In the genomic region with DNA sequence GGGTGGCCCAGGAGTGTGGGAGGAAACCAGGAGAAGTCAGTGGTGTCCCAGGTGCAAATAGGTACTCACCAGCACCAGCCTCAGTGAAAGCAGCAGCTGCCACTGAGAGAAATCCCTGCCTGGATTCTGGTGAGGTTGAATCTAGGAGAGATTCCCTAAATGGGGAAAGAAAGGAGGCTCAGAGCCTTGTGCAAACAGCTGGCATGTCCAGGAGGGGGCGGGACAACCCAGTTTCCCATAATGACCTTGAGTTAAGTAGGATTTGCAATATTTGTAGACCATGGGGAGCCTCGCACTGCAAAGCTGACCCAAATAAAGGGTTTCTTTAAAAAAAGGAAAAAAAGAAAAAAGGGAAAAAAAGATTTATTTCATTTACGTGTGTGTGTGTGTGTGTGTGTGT, we compare ENCODE assay signal across 8 mouse cellular contexts. TPM values are rescaled to one million over a fixed set of nuclear protein-coding genes. Genes with fewer than 3 reads are reported as not detected.
A peak's percentile ranks its signal among the peaks of the same experiment; 100 is the strongest.
DNase-seq lines count a peak whose midpoint lies in the region; ATAC-seq and TF ChIP-seq lines count a peak whose summit lies in the region.

No protein-coding gene starts in this region.

- no peak for TF ChIP-seq POLR2A in liver, adult 2 months (IDR thresholded peaks at IDR 0.05; ENCODE audit: extremely low read depth, insufficient read depth, low read length)

- TF ChIP-seq CTCF in liver, adult 2 months (IDR thresholded peaks at IDR 0.05; ENCODE audit: low read depth, low read length), result peak; percentile 55

- 0 out of 2 replicates have a peak, but pooled peaks cover 3% of the 10 kb centered on the region for H3K36me3 ChIP-seq in hindbrain, embryonic 16.5 days (ENCODE audit: control insufficient read depth, insufficient read depth, low read length)
- peaks cover 28% of the 10 kb centered on the region for H3K36me3 ChIP-seq in liver, adult 2 months (ENCODE audit: control insufficient read depth, insufficient read depth, low read length)
- H3K36me3 ChIP-seq in neural tube, embryonic 15.5 days, result no peaks in the 10 kb centered on the region

- H3K4me1 ChIP-seq in brown adipose tissue, adult 24 weeks (ENCODE audit: control insufficient read depth, insufficient read depth, insufficient read length, low read length), result peaks cover 39% of the 10 kb centered on the region
- peaks cover 22% of the 10 kb centered on the region for H3K4me1 ChIP-seq in hindbrain, embryonic 16.5 days (ENCODE audit: control insufficient read depth, insufficient read depth, low read depth, low read length)
- H3K4me1 ChIP-seq in liver, adult 2 months (ENCODE audit: control insufficient read depth, insufficient read depth, low read length), result peaks cover 56% of the 10 kb centered on the region
- H3K4me1 ChIP-seq in neural tube, embryonic 15.5 days, result peaks cover 44% of the 10 kb centered on the region

- no peak overlapping the region for H3K9ac ChIP-seq in hindbrain, embryonic 16.5 days (ENCODE audit: low read depth, low read length)
- H3K9ac ChIP-seq in liver, adult 2 months (ENCODE audit: low read depth, low read length), result peak overlapping the region; percentile 97
- no peak overlapping the region for H3K9ac ChIP-seq in neural tube, embryonic 15.5 days (replicated peaks)

- DNase-seq in left cerebral cortex, postnatal 4 days, result peak; percentile 42
- DNase-seq in left cerebral cortex, adult 8-10 months (ENCODE audit: low spot score in 2 of 2), result no peak
- peak; percentile 87 for DNase-seq in liver, adult 2 months (ENCODE audit: extremely low read depth, low read depth, low spot score)
- no peak for DNase-seq in frontal cortex, postnatal 36 days (ENCODE audit: low spot score in 2 of 2)

- H3K79me2 ChIP-seq in liver, adult 2 months (ENCODE audit: control insufficient read depth, insufficient read depth, low read length), result peaks cover 69% of the 10 kb centered on the region

- no peaks in the 10 kb centered on the region for H3K9me3 ChIP-seq in hindbrain, embryonic 16.5 days (ENCODE audit: control insufficient read depth, low read length)
- H3K9me3 ChIP-seq in neural tube, embryonic 15.5 days (replicated peaks), result no peaks in the 10 kb centered on the region

- peaks cover 14% of the 10 kb centered on the region for H3K27me3 ChIP-seq in hindbrain, embryonic 16.5 days (replicated peaks; ENCODE audit: control insufficient read depth, insufficient read depth, low read length)
- H3K27me3 ChIP-seq in liver, adult 2 months (ENCODE audit: control insufficient read depth, insufficient read depth, low read length), result no peaks in the 10 kb centered on the region
- peaks cover 9% of the 10 kb centered on the region; the same call in 1 of the 2 replicates for H3K27me3 ChIP-seq in neural tube, embryonic 15.5 days (replicated peaks)

- no peak for ATAC-seq in hindbrain, embryonic 16.5 days
- ATAC-seq in neural tube, embryonic 15.5 days (ENCODE audit: low FRiP score), result no peak
- no peak for ATAC-seq in megakaryocyte progenitor cell, adult 5-6 weeks (replicated peaks; ENCODE audit: poor library complexity)

- peak overlapping the region; percentile 37 for H3K4me2 ChIP-seq in hindbrain, embryonic 16.5 days (ENCODE audit: low read length)
- peak overlapping the region; percentile 98 for H3K4me2 ChIP-seq in neural tube, embryonic 15.5 days

- peak overlapping the region; percentile 98 for H3K27ac ChIP-seq in brown adipose tissue, adult 24 weeks (replicated peaks; ENCODE audit: low read depth, low read length)
- H3K27ac ChIP-seq in hindbrain, embryonic 16.5 days (ENCODE audit: low read depth, low read length), result peak overlapping the region; percentile 17; the same call in 1 of the 2 replicates
- peak overlapping the region; percentile 87 for H3K27ac ChIP-seq in liver, adult 2 months (replicated peaks; ENCODE audit: insufficient read depth, low read depth, low read length)
- no peak overlapping the region for H3K27ac ChIP-seq in neural tube, embryonic 15.5 days (replicated peaks)

- intact Hi-C loops in left cerebral cortex, postnatal 4 days (cut with DNase I), result loop anchor here (10.0 kb wide), 3 partner anchors 158 to 378 kb away; no protein-coding TSS in a partner anchor

- WGBS in hindbrain, embryonic 16.5 days, result 54% methylated on average over 3 of the region's 3 CpGs
- WGBS in liver, adult 2 months, result 6% methylated on average over 3 of the region's 3 CpGs
- 59% methylated on average over 3 of the region's 3 CpGs for WGBS in neural tube, embryonic 15.5 days

- peak overlapping the region; percentile 99 for H3K4me3 ChIP-seq in brown adipose tissue, adult 24 weeks (ENCODE audit: insufficient read depth, low read depth, low read length)
- H3K4me3 ChIP-seq in hindbrain, embryonic 16.5 days (ENCODE audit: low read length), result no peak overlapping the region
- peak overlapping the region; percentile 79 for H3K4me3 ChIP-seq in liver, adult 2 months (ENCODE audit: insufficient read depth, low read depth, low read length)
- no peak overlapping the region for H3K4me3 ChIP-seq in neural tube, embryonic 15.5 days (replicated peaks)

RNA-seq across cellular contexts. Expression of a gene that starts 3.7 kb away (rescaled TPM):
- total RNA-seq in left cerebral cortex, postnatal 4 days (2021), result 10 to 100 TPM; 16.4 to 22.8 TPM
- 10 to 100 TPM; 30.2 to 35.8 (median 32.5) TPM for total RNA-seq in left cerebral cortex, adult 8-10 months (2022)
- 167 and 202 TPM in 2 replicates for polyA plus RNA-seq in brown adipose tissue, adult 24 weeks (2012; ENCODE audit: insufficient read depth, insufficient read length, missing spikeins)
- 51.8 and 55.7 TPM in 2 replicates for polyA plus RNA-seq in hindbrain, embryonic 16.5 days (2015; fragmentation: Nextera tagmentation; extraction: Ambion mirVana)
- 85.5 and 109 TPM in 2 replicates for total RNA-seq in liver, adult 2 months (2014; rRNA removed)
- polyA plus RNA-seq in liver, adult 2 months (2012; rRNA removed), result 225 and 231 TPM in 2 replicates
- 31.0 and 41.3 TPM in 2 replicates for polyA plus RNA-seq in neural tube, embryonic 15.5 days (2015; fragmentation: Nextera tagmentation; extraction: Ambion mirVana)
- total RNA-seq in megakaryocyte progenitor cell, adult 5-6 weeks (2015), result 18.2 and 30.9 TPM in 2 replicates
- 26.4 and 27.2 TPM in 2 replicates for total RNA-seq in megakaryocyte progenitor cell, adult 5-6 weeks (2017)

Comparison
In these comparisons a context has a peak if more than half of its experiments do, and no peak if none do; other contexts are left out.
1. DNase-seq: peak in left cerebral cortex, postnatal 4 days (single experiment) and liver, adult 2 months (single experiment); none in left cerebral cortex, adult 8-10 months (0 of 2) and frontal cortex, postnatal 36 days (0 of 2).
2. H3K4me3 ChIP-seq: peak in brown adipose tissue, adult 24 weeks (single experiment) and liver, adult 2 months (single experiment); none in hindbrain, embryonic 16.5 days (single experiment) and neural tube, embryonic 15.5 days (single experiment).